Mouse (Mus musculus): ENCODE results near the gene Ccnd3.

- TF ChIP-seq POLR2A (IDR thresholded peaks at IDR 0.05; ENCODE audit: extremely low read depth, insufficient read depth, low read length) (no peak), CTCF (IDR thresholded peaks at IDR 0.05; ENCODE audit: low read depth, low read length) (peak; percentile 19; the same call in 1 of the 2 replicates)
These were observed 125.1 kb downstream of the Ccnd3 start for GRCm38 (mm10) chr17:47629717-47630677.
